Mouse (Mus musculus) small intestine, adult 2 months (tissue): ENCODE results near the gene Nfia.

Source experiments
- CTCF ChIP-seq: fragments of 200-500 bp; IDR thresholded peaks from 2 replicates; pipeline ENCODE4 v1.5.1; 2012; ENCODE audit warnings: low read depth, mild to moderate bottlenecking, control low read depth, inconsistent platforms, low read length, moderate library complexity, mixed read lengths; ENCODE audit not compliant: insufficient replicate concordance, insufficient read length; ENCODE audit errors: extremely low read depth
- POLR2A ChIP-seq: fragments of 200-500 bp; IDR thresholded peaks from 2 replicates; pipeline ENCODE4 v1.6.1; 2012; ENCODE audit warnings: low read depth, mild to moderate bottlenecking, control low read depth, inconsistent platforms, low read length, moderate library complexity

GRCm38 (mm10) chr4:98081962-98082361 lies 309.4 kb downstream of the Nfia start:
- no peak for TF ChIP-seq POLR2A
- TF ChIP-seq CTCF: no peak
